In the genomic region with DNA sequence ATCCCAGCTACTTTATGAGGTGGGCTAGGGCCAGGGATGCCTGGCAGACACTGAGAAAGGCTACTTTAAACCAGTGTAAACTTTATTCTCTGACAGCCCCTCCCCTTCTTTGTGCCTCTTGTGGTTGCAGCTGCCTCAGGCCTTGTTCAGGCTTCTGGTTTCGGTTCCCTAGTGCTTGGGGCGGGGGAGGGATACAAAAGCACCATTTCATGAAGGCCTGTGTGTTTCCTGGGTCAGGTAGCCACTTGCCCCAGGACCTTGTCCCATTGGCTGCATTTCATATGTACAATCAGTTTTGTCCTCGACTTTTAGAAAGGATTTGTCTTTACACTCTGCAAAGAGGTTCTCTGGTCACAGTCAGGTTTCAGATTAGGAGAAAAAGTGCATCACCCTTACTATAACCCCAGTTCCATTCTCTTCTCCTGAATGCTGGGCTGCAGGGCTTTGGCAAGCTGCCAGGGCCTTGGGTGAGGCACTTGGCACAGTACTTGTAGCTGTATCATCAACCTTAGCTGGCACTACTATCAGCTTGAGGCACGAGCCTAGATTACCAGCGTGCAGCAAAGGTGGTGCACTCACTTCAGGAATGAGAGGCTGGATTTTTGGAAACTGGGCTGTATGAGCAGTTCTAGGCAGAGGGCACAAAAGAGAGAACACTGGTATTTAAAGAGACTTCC, we compare ENCODE assay signal across 8 mouse cellular contexts. TPM values are rescaled to one million over a fixed set of nuclear protein-coding genes. Genes with fewer than 3 reads are reported as not detected.
DNase-seq lines count a peak whose midpoint lies in the region; ATAC-seq lines count a peak whose summit lies in the region.

No protein-coding gene starts in this region.

- WGBS in embryonic facial prominence, embryonic 13.5 days, result 45% methylated on average over 5 of the region's 5 CpGs
- WGBS in hindbrain, embryonic 15.5 days, result 45% methylated on average over 5 of the region's 5 CpGs
- 55% methylated on average over 5 of the region's 5 CpGs for WGBS in liver, embryonic 11.5 days
- 46% methylated on average over 5 of the region's 5 CpGs for WGBS in neural tube, embryonic 12.5 days

- no peak overlapping the region for H3K4me3 ChIP-seq in embryonic facial prominence, embryonic 13.5 days
- no peak overlapping the region for H3K4me3 ChIP-seq in hindbrain, embryonic 15.5 days
- no peak overlapping the region for H3K4me3 ChIP-seq in liver, embryonic 11.5 days (ENCODE audit: low read depth, low read length)
- no peak overlapping the region for H3K4me3 ChIP-seq in neural tube, embryonic 12.5 days

- no peaks in the 10 kb centered on the region for H3K9me3 ChIP-seq in embryonic facial prominence, embryonic 13.5 days
- H3K9me3 ChIP-seq in hindbrain, embryonic 15.5 days, result no peaks in the 10 kb centered on the region
- H3K9me3 ChIP-seq in liver, embryonic 11.5 days (ENCODE audit: control insufficient read depth, low read length), result no peaks in the 10 kb centered on the region
- H3K9me3 ChIP-seq in neural tube, embryonic 12.5 days, result no peaks in the 10 kb centered on the region

- H3K36me3 ChIP-seq in embryonic facial prominence, embryonic 13.5 days, result no peaks in the 10 kb centered on the region; the same call in 1 of the 2 replicates
- no peaks in the 10 kb centered on the region for H3K36me3 ChIP-seq in hindbrain, embryonic 15.5 days
- H3K36me3 ChIP-seq in liver, embryonic 11.5 days (ENCODE audit: control insufficient read depth, insufficient read depth, low read length), result no peaks in the 10 kb centered on the region
- H3K36me3 ChIP-seq in neural tube, embryonic 12.5 days, result no peaks in the 10 kb centered on the region

- H3K9ac ChIP-seq in embryonic facial prominence, embryonic 13.5 days, result 0 out of 2 replicates have a peak overlapping the region, but pooled peaks have one; percentile 36
- no peak overlapping the region for H3K9ac ChIP-seq in hindbrain, embryonic 15.5 days
- H3K9ac ChIP-seq in liver, embryonic 11.5 days (ENCODE audit: low read depth, low read length), result no peak overlapping the region
- H3K9ac ChIP-seq in neural tube, embryonic 12.5 days, result no peak overlapping the region

- H3K27me3 ChIP-seq in embryonic facial prominence, embryonic 13.5 days, result peaks cover 4% of the 10 kb centered on the region; the same call in 1 of the 2 replicates
- no peaks in the 10 kb centered on the region for H3K27me3 ChIP-seq in hindbrain, embryonic 15.5 days
- H3K27me3 ChIP-seq in liver, embryonic 11.5 days (replicated peaks; ENCODE audit: control insufficient read depth, insufficient read depth, low read length), result no peaks in the 10 kb centered on the region
- no peaks in the 10 kb centered on the region for H3K27me3 ChIP-seq in neural tube, embryonic 12.5 days (replicated peaks)

- peak; percentile 93 for DNase-seq in heart, adult 11 months
- no peak for DNase-seq in heart, postnatal 25 days (ENCODE audit: low spot score)
- DNase-seq in ZHBTc4 (ENCODE audit: low read depth, low spot score), result peak; percentile 19
- DNase-seq in liver, embryonic 11.5 days (ENCODE audit: low spot score), result no peak
- peak; percentile 22 to 60 for DNase-seq in urinary bladder, postnatal 4 days (ENCODE audit: low spot score in 2 of 2)

- peak overlapping the region; percentile 67 for H3K4me2 ChIP-seq in embryonic facial prominence, embryonic 13.5 days
- peak overlapping the region; percentile 24 for H3K4me2 ChIP-seq in hindbrain, embryonic 15.5 days
- peak overlapping the region; percentile 88 for H3K4me2 ChIP-seq in liver, embryonic 11.5 days
- H3K4me2 ChIP-seq in neural tube, embryonic 12.5 days (replicated peaks), result peak overlapping the region; percentile 66

- H3K27ac ChIP-seq in embryonic facial prominence, embryonic 13.5 days, result peak overlapping the region; percentile 48
- no peak overlapping the region for H3K27ac ChIP-seq in hindbrain, embryonic 15.5 days (replicated peaks)
- H3K27ac ChIP-seq in liver, embryonic 11.5 days (ENCODE audit: low read depth, low read length), result no peak overlapping the region; the same call in 1 of the 2 replicates
- H3K27ac ChIP-seq in neural tube, embryonic 12.5 days, result no peak overlapping the region

- ATAC-seq in embryonic facial prominence, embryonic 13.5 days (ENCODE audit: insufficient number of reproducible peaks, insufficient read depth, low FRiP score, low TSS enrichment, low read depth), result no peak
- ATAC-seq in hindbrain, embryonic 15.5 days (ENCODE audit: low FRiP score, low read depth), result no peak
- no peak for ATAC-seq in liver, embryonic 11.5 days (replicated peaks; ENCODE audit: low FRiP score)
- ATAC-seq in neural tube, embryonic 12.5 days (ENCODE audit: low FRiP score, low read depth), result no peak

- intact Hi-C loops in heart, postnatal 25 days (cut with DNase I), result loop anchor here (5.0 kb wide), 1 partner anchor 68 kb away; a partner anchor contains a TSS

- peaks cover 32% of the 10 kb centered on the region for H3K4me1 ChIP-seq in embryonic facial prominence, embryonic 13.5 days
- peaks cover 29% of the 10 kb centered on the region for H3K4me1 ChIP-seq in hindbrain, embryonic 15.5 days (replicated peaks)
- peaks cover 11% of the 10 kb centered on the region for H3K4me1 ChIP-seq in liver, embryonic 11.5 days (replicated peaks; ENCODE audit: control insufficient read depth, insufficient read depth, low read length)
- H3K4me1 ChIP-seq in neural tube, embryonic 12.5 days, result peaks cover 13% of the 10 kb centered on the region

RNA-seq across cellular contexts. Expression of a gene that starts 2.4 kb away (rescaled TPM):
- total RNA-seq in heart, postnatal 25 days (2021), result 10 to 100 TPM; 29.1 to 30.6 TPM
- 13.9 and 15.4 TPM in 2 replicates for polyA plus RNA-seq in embryonic facial prominence, embryonic 13.5 days (2015; fragmentation: Nextera tagmentation; extraction: Ambion mirVana)
- polyA plus RNA-seq in hindbrain, embryonic 15.5 days (2015; fragmentation: Nextera tagmentation; extraction: Ambion mirVana), result 12.9 and 13.9 TPM in 2 replicates
- polyA plus RNA-seq in liver, embryonic 11.5 days (2014; fragmentation: Nextera tagmentation; extraction: Ambion mirVana), result 13.0 and 13.3 TPM in 2 replicates
- polyA plus RNA-seq in neural tube, embryonic 12.5 days (2016; fragmentation: Nextera tagmentation; extraction: Ambion mirVana), result 11.5 and 12.0 TPM in 2 replicates

RNA-seq across cellular contexts. Expression of a gene that starts 2.8 kb away (rescaled TPM):
- total RNA-seq in heart, postnatal 25 days (2021), result 10 to 100 TPM; 76.5 to 81.9 TPM
- 208 and 226 TPM in 2 replicates for polyA plus RNA-seq in embryonic facial prominence, embryonic 13.5 days (2015; fragmentation: Nextera tagmentation; extraction: Ambion mirVana)
- polyA plus RNA-seq in hindbrain, embryonic 15.5 days (2015; fragmentation: Nextera tagmentation; extraction: Ambion mirVana), result 134 and 137 TPM in 2 replicates
- 258 and 265 TPM in 2 replicates for polyA plus RNA-seq in liver, embryonic 11.5 days (2014; fragmentation: Nextera tagmentation; extraction: Ambion mirVana)
- polyA plus RNA-seq in neural tube, embryonic 12.5 days (2016; fragmentation: Nextera tagmentation; extraction: Ambion mirVana), result 124 and 129 TPM in 2 replicates

RNA-seq across cellular contexts. Expression of a gene that starts 38.1 kb away (rescaled TPM):
- total RNA-seq in heart, postnatal 25 days (2021), result 1 to 10 TPM; 1.6 to 1.7 TPM
- 0.41 and 0.46 TPM in 2 replicates for polyA plus RNA-seq in embryonic facial prominence, embryonic 13.5 days (2015; fragmentation: Nextera tagmentation; extraction: Ambion mirVana)
- polyA plus RNA-seq in hindbrain, embryonic 15.5 days (2015; fragmentation: Nextera tagmentation; extraction: Ambion mirVana), result 0.79 and 1.1 TPM in 2 replicates
- 0.36 and 0.49 TPM in 2 replicates for polyA plus RNA-seq in liver, embryonic 11.5 days (2014; fragmentation: Nextera tagmentation; extraction: Ambion mirVana)
- polyA plus RNA-seq in neural tube, embryonic 12.5 days (2016; fragmentation: Nextera tagmentation; extraction: Ambion mirVana), result 0.37 and 0.57 TPM in 2 replicates

RNA-seq across cellular contexts. Expression of a gene that starts 45.9 kb away (rescaled TPM):
- total RNA-seq in heart, postnatal 25 days (2021), result 100 to 1,000 TPM; 123 to 125 TPM
- polyA plus RNA-seq in embryonic facial prominence, embryonic 13.5 days (2015; fragmentation: Nextera tagmentation; extraction: Ambion mirVana), result 9.7 and 10.1 TPM in 2 replicates
- 6.7 and 7.0 TPM in 2 replicates for polyA plus RNA-seq in hindbrain, embryonic 15.5 days (2015; fragmentation: Nextera tagmentation; extraction: Ambion mirVana)
- 2.2 and 2.4 TPM in 2 replicates for polyA plus RNA-seq in liver, embryonic 11.5 days (2014; fragmentation: Nextera tagmentation; extraction: Ambion mirVana)
- polyA plus RNA-seq in neural tube, embryonic 12.5 days (2016; fragmentation: Nextera tagmentation; extraction: Ambion mirVana), result 6.7 and 7.9 TPM in 2 replicates

RNA-seq across cellular contexts. Expression of a gene that starts 55.4 kb away (rescaled TPM):
- 10 to 100 TPM; 29.5 to 32.8 TPM for total RNA-seq in heart, postnatal 25 days (2021)
- 3.0 and 3.5 TPM in 2 replicates for polyA plus RNA-seq in embryonic facial prominence, embryonic 13.5 days (2015; fragmentation: Nextera tagmentation; extraction: Ambion mirVana)
- 1.4 and 1.9 TPM in 2 replicates for polyA plus RNA-seq in hindbrain, embryonic 15.5 days (2015; fragmentation: Nextera tagmentation; extraction: Ambion mirVana)
- 0.81 and 1.3 TPM in 2 replicates for polyA plus RNA-seq in liver, embryonic 11.5 days (2014; fragmentation: Nextera tagmentation; extraction: Ambion mirVana)
- polyA plus RNA-seq in neural tube, embryonic 12.5 days (2016; fragmentation: Nextera tagmentation; extraction: Ambion mirVana), result 5.2 and 7.0 TPM in 2 replicates

Comparison
In these comparisons a context has a peak if more than half of its experiments do, and no peak if none do; other contexts are left out.
1. DNase-seq: peak in heart, adult 11 months (single experiment), ZHBTc4 (single experiment) and urinary bladder, postnatal 4 days (2 of 2); none in heart, postnatal 25 days (single experiment) and liver, embryonic 11.5 days (single experiment).
2. H3K4me2 ChIP-seq: peak in every context shown above with its lines; median percentile 88 in liver, embryonic 11.5 days; 67 in embryonic facial prominence, embryonic 13.5 days; 66 in neural tube, embryonic 12.5 days; 24 in hindbrain, embryonic 15.5 days.